Mouse (Mus musculus) left cerebral cortex, adult 18-20 months (tissue): ENCODE measurements at regions not wholly inside any gene's neighbourhood (a gene's known extent, or its start where the extent isn't known, plus 50 kb on each side); places are given as distances from the start of the nearest gene placed in this dataset.

Experiments used
- DNase-seq, 2 experiments: peaks; one replicate each; pipeline ENCODE4 v3.0.0; 2021 to 2022; ENCODE audit warnings: low spot score in 2 of 2, mixed read lengths in 1 of 2

GRCm38 (mm10) chr11:114281041-114281695 lies 214.3 kb upstream of the Sdk2 start:
- no peak for DNase-seq

GRCm38 (mm10) chr11:114277513-114278304 lies 210.9 kb upstream of the Sdk2 start:
- DNase-seq: no peak

- no peak for DNase-seq
Observed at GRCm38 (mm10) chr11:114270358-114271072, 203.7 kb upstream of the Sdk2 start.

- DNase-seq: no peak
Observed at GRCm38 (mm10) chr11:114261959-114262358, 195.1 kb upstream of the Sdk2 start.

GRCm38 (mm10) chr11:114258218-114258617 lies 191.4 kb upstream of the Sdk2 start:
- no peak for DNase-seq

- no peak for DNase-seq
Observed at GRCm38 (mm10) chr11:114257756-114258155, 190.9 kb upstream of the Sdk2 start.

GRCm38 (mm10) chr11:114257061-114257460 lies 190.2 kb upstream of the Sdk2 start:
- DNase-seq: no peak

GRCm38 (mm10) chr11:114254344-114254743 lies 187.5 kb upstream of the Sdk2 start:
- no peak for DNase-seq

- DNase-seq: no peak
Observed at GRCm38 (mm10) chr11:114251614-114252013, 184.8 kb upstream of the Sdk2 start.

GRCm38 (mm10) chr11:114249215-114249614 lies 182.4 kb upstream of the Sdk2 start:
- no peak for DNase-seq

- no peak for DNase-seq
Observed at GRCm38 (mm10) chr11:114248261-114248898, 181.5 kb upstream of the Sdk2 start.

GRCm38 (mm10) chr11:114239311-114239803 lies 172.5 kb upstream of the Sdk2 start:
- DNase-seq: no peak

- no peak for DNase-seq
Observed at GRCm38 (mm10) chr11:114238801-114239200, 172.0 kb upstream of the Sdk2 start.

GRCm38 (mm10) chr11:114238316-114238715 lies 171.5 kb upstream of the Sdk2 start:
- no peak for DNase-seq

- no peak for DNase-seq
Observed at GRCm38 (mm10) chr11:114234542-114234910, 167.7 kb upstream of the Sdk2 start.

GRCm38 (mm10) chr11:114233636-114234541 lies 167.0 kb upstream of the Sdk2 start:
- no peak for DNase-seq

GRCm38 (mm10) chr11:114231841-114232240 lies 165.0 kb upstream of the Sdk2 start:
- no peak for DNase-seq

- no peak for DNase-seq
Observed at GRCm38 (mm10) chr11:114229763-114230162, 162.9 kb upstream of the Sdk2 start.

- no peak for DNase-seq
Observed at GRCm38 (mm10) chr11:114229196-114229595, 162.3 kb upstream of the Sdk2 start.

GRCm38 (mm10) chr11:114226553-114226952 lies 159.7 kb upstream of the Sdk2 start:
- no peak for DNase-seq
